11 mouse cellular contexts compared by ENCODE assay signal in genomic region chr14:7863871-7864505, GRCm38 (mm10). TPM values are rescaled to one million over a fixed set of nuclear protein-coding genes. Genes with fewer than 3 reads are reported as not detected.
DNase-seq lines count a peak whose midpoint lies in the region; ATAC-seq and TF ChIP-seq lines count a peak whose summit lies in the region.
"Had no signal": no experiment of that assay in that cellular context is flagged by ENCODE, and none has a peak within 500 bp of the region (broad histone marks: within the 10 kb centered on the region; RNA-seq: fewer than 3 reads in every experiment).

No protein-coding gene starts in this region.

- peak overlapping the region; percentile 9; the same call in 1 of the 2 replicates for H3K27ac ChIP-seq in intestine, embryonic 14.5 days (ENCODE audit: low read depth)
- no peak overlapping the region for H3K27ac ChIP-seq in intestine, postnatal 0 days (ENCODE audit: low read depth, low read length)
- peak overlapping the region; percentile 71 for H3K27ac ChIP-seq in limb, embryonic 14.5 days (replicated peaks; ENCODE audit: low read depth, low read length)
- H3K27ac ChIP-seq: hindbrain, postnatal 0 days had no signal

- 0 out of 2 replicates have a peak overlapping the region, but pooled peaks have one; percentile 13 for H3K4me2 ChIP-seq in intestine, embryonic 14.5 days (ENCODE audit: low read length)
- H3K4me2 ChIP-seq in intestine, postnatal 0 days (replicated peaks; ENCODE audit: low read depth), result no peak overlapping the region
- H3K4me2 ChIP-seq in limb, embryonic 14.5 days (replicated peaks; ENCODE audit: low read depth, low read length, severe bottlenecking), result peak overlapping the region; percentile 26; the same call in 1 of the 2 replicates
- H3K4me2 ChIP-seq: lung, embryonic 14.5 days had no signal

- peak; percentile 59; the same call in 1 of the 2 replicates for ATAC-seq in intestine, embryonic 14.5 days (replicated peaks; ENCODE audit: low FRiP score, low TSS enrichment, low read depth)
- ATAC-seq in intestine, postnatal 0 days, result no peak
- peak; percentile 83 for ATAC-seq in limb, embryonic 14.5 days (ENCODE audit: low FRiP score, low read depth)
- ATAC-seq in megakaryocyte progenitor cell, adult 5-6 weeks (replicated peaks; ENCODE audit: poor library complexity), result no peak
- ATAC-seq: hindbrain, postnatal 0 days had no signal

- no peak for TF ChIP-seq CTCF in intestine, postnatal 0 days (IDR thresholded peaks at IDR 0.05; ENCODE audit: low read depth)

- no peaks in the 10 kb centered on the region for H3K9me3 ChIP-seq in intestine, embryonic 14.5 days (ENCODE audit: control insufficient read depth, low read length)
- H3K9me3 ChIP-seq in intestine, postnatal 0 days (ENCODE audit: control insufficient read depth), result no peaks in the 10 kb centered on the region
- H3K9me3 ChIP-seq in limb, embryonic 14.5 days (ENCODE audit: control insufficient read depth, low read length), result no peaks in the 10 kb centered on the region
- H3K9me3 ChIP-seq: G1E had no signal

- H3K27me3 ChIP-seq in intestine, embryonic 14.5 days (replicated peaks; ENCODE audit: control insufficient read depth, insufficient read depth, low read length), result no peaks in the 10 kb centered on the region
- no peaks in the 10 kb centered on the region for H3K27me3 ChIP-seq in intestine, postnatal 0 days (replicated peaks; ENCODE audit: control insufficient read depth, insufficient read depth, low read length)
- no peaks in the 10 kb centered on the region for H3K27me3 ChIP-seq in limb, embryonic 14.5 days (ENCODE audit: control insufficient read depth, insufficient read depth, low read length)

- WGBS in intestine, embryonic 14.5 days, result 55% methylated on average over 9 of the region's 9 CpGs
- 57% methylated on average over 9 of the region's 9 CpGs for WGBS in intestine, postnatal 0 days
- WGBS in limb, embryonic 14.5 days, result 21% methylated on average over 9 of the region's 9 CpGs

- H3K9ac ChIP-seq in intestine, embryonic 14.5 days (ENCODE audit: low read length), result no peak overlapping the region
- no peak overlapping the region for H3K9ac ChIP-seq in intestine, postnatal 0 days (ENCODE audit: low read depth, low read length)
- H3K9ac ChIP-seq in limb, embryonic 14.5 days (ENCODE audit: low read depth, low read length, severe bottlenecking), result no peak overlapping the region
- H3K9ac ChIP-seq: lung, embryonic 14.5 days had no signal

- H3K4me1 ChIP-seq in intestine, embryonic 14.5 days (replicated peaks; ENCODE audit: control insufficient read depth, insufficient read depth, low read length), result peaks cover 12% of the 10 kb centered on the region
- H3K4me1 ChIP-seq in intestine, postnatal 0 days (replicated peaks; ENCODE audit: control insufficient read depth, insufficient read depth, low read length), result peaks cover 2% of the 10 kb centered on the region; the same call in 1 of the 2 replicates
- peaks cover 39% of the 10 kb centered on the region for H3K4me1 ChIP-seq in limb, embryonic 14.5 days (ENCODE audit: control insufficient read depth, insufficient read depth, low read length)

- H3K36me3 ChIP-seq in intestine, embryonic 14.5 days (ENCODE audit: control insufficient read depth, insufficient read depth, low read length), result peaks cover 11% of the 10 kb centered on the region; the same call in 1 of the 2 replicates
- H3K36me3 ChIP-seq in intestine, postnatal 0 days (ENCODE audit: control insufficient read depth, insufficient read depth), result peaks cover 4% of the 10 kb centered on the region
- peaks cover 16% of the 10 kb centered on the region for H3K36me3 ChIP-seq in limb, embryonic 14.5 days (ENCODE audit: control insufficient read depth, insufficient read depth, low read length)
- H3K36me3 ChIP-seq: G1E had no signal

- no peak for DNase-seq in intestine, embryonic 14.5 days (ENCODE audit: low spot score)
- DNase-seq in heart, adult 8-10 months (ENCODE audit: low spot score), result peak; percentile 67
- peak; percentile 13 for DNase-seq in heart, postnatal 4 days
- DNase-seq in limb, embryonic 14.5 days (ENCODE audit: low spot score), result peak; percentile 91
- no peak for DNase-seq in spleen, postnatal 4 days (ENCODE audit: low spot score in 2 of 2)
- DNase-seq in embryo, embryonic 9.5 days (ENCODE audit: extremely low spot score), result no peak
- DNase-seq: lung, embryonic 14.5 days had no signal

- no peak for TF ChIP-seq POLR2A in limb, embryonic 14.5 days (IDR thresholded peaks at IDR 0.05; ENCODE audit: borderline replicate concordance, extremely low read depth, insufficient read depth, insufficient read length)

- H3K4me3 ChIP-seq in intestine, embryonic 14.5 days (ENCODE audit: low read depth, low read length), result no peak overlapping the region
- no peak overlapping the region for H3K4me3 ChIP-seq in intestine, postnatal 0 days (ENCODE audit: low read depth, low read length)
- no peak overlapping the region for H3K4me3 ChIP-seq in limb, embryonic 14.5 days (replicated peaks; ENCODE audit: low read length)

RNA-seq across cellular contexts. Expression of gene Flnb, which starts 46.2 kb away (rescaled TPM):
- 26.7 and 26.8 TPM in 2 replicates for polyA plus RNA-seq in intestine, embryonic 14.5 days (2014; fragmentation: Nextera tagmentation; extraction: Ambion mirVana)
- 7.0 and 7.2 TPM in 2 replicates for polyA plus RNA-seq in intestine, postnatal 0 days (2015; fragmentation: Nextera tagmentation; extraction: Ambion mirVana)
- 10 to 100 TPM; 14.3 to 31.5 (median 21.0) TPM for total RNA-seq in heart, adult 8-10 months (2022)
- total RNA-seq in heart, postnatal 4 days (2021), result 10 to 100 TPM; 42.8 to 47.3 TPM
- polyA plus RNA-seq in limb, embryonic 14.5 days (2012; rRNA removed), result 58.7 and 65.2 TPM in 2 replicates
- 39.4 and 46.5 TPM in 2 replicates for polyA plus RNA-seq in limb, embryonic 14.5 days (2014; fragmentation: Nextera tagmentation; extraction: Ambion mirVana)
- 16.1 and 16.9 TPM in 2 replicates for total RNA-seq in megakaryocyte progenitor cell, adult 5-6 weeks (2015)
- total RNA-seq in megakaryocyte progenitor cell, adult 5-6 weeks (2017), result 16.7 and 17.1 TPM in 2 replicates

Comparison
In these comparisons a context has a peak if more than half of its experiments do, and no peak if none do; other contexts are left out.
1. ATAC-seq: peak in intestine, embryonic 14.5 days (single experiment) and limb, embryonic 14.5 days (single experiment); none in intestine, postnatal 0 days (single experiment) and megakaryocyte progenitor cell, adult 5-6 weeks (single experiment).
2. DNase-seq: peak in heart, adult 8-10 months (single experiment), heart, postnatal 4 days (single experiment) and limb, embryonic 14.5 days (single experiment); none in intestine, embryonic 14.5 days (single experiment), spleen, postnatal 4 days (0 of 2) and embryo, embryonic 9.5 days (single experiment).